26 mouse cellular contexts compared by ENCODE assay signal in the genomic region with DNA sequence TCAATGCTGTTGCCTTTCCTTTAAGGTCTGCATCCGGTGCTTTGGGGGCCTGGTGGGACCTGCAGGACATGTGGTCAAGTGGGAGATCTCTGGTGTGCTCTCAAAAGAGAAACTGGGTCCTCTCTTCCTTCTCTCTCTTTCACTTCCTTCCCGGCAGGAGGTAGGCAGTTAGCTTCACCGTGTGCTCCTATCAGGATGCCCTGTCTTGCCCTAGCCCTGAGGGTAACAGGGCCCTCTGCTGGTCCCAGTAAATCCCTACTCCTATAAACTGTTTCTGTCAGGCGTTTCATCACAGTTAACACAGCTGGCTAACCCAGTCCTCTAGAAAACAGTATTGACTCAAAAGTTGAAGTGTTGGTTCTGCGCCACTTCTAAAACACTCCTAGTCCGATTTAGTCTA. TPM values are rescaled to one million over a fixed set of nuclear protein-coding genes. Genes with fewer than 3 reads are reported as not detected.
"Had no signal": no experiment of that assay in that cellular context is flagged by ENCODE, and none has a peak within 500 bp of the region (broad histone marks: within the 10 kb centered on the region; RNA-seq: fewer than 3 reads in every experiment).

No protein-coding gene starts in this region.

- ATAC-seq: hindbrain, postnatal 0 days; intestine, embryonic 16.5 days; liver, embryonic 12.5 days had no signal

- H3K27ac ChIP-seq: gastrocnemius, adult 2 months; heart, adult 2 months; heart, embryonic 13.5 days; heart, embryonic 15.5 days; hindbrain, embryonic 13.5 days; hindbrain, embryonic 15.5 days; hindbrain, postnatal 0 days; kidney, embryonic 15.5 days; kidney, postnatal 0 days; limb, embryonic 13.5 days; limb, embryonic 15.5 days; liver, embryonic 12.5 days had no signal

- H3K27me3 ChIP-seq: hindbrain, embryonic 13.5 days; hindbrain, embryonic 15.5 days had no signal

- DNase-seq: gastrocnemius, adult 2 months; gastrocnemius, postnatal 10 days; gastrocnemius, postnatal 25 days; heart, postnatal 14 days; heart, postnatal 36 days; kidney, adult 11 months; kidney, adult 2 months; kidney, adult 9 months; kidney, postnatal 14 days; kidney, postnatal 36 days; layer of hippocampus, postnatal 36 days; left cerebral cortex, postnatal 4 days had no signal

- H3K4me3 ChIP-seq: gastrocnemius, adult 2 months; heart, adult 2 months; heart, embryonic 13.5 days; heart, embryonic 15.5 days; hindbrain, embryonic 13.5 days; hindbrain, embryonic 15.5 days; kidney, embryonic 15.5 days; limb, embryonic 13.5 days; limb, embryonic 15.5 days; liver, embryonic 12.5 days had no signal

- H3K4me2 ChIP-seq: heart, embryonic 11.5 days; heart, embryonic 13.5 days; heart, embryonic 15.5 days; hindbrain, embryonic 13.5 days; hindbrain, embryonic 15.5 days; kidney, embryonic 15.5 days; limb, embryonic 13.5 days; limb, embryonic 15.5 days; liver, embryonic 12.5 days had no signal

- H3K9ac ChIP-seq: heart, embryonic 13.5 days; heart, embryonic 15.5 days; hindbrain, embryonic 13.5 days; hindbrain, embryonic 15.5 days; kidney, embryonic 15.5 days; limb, embryonic 13.5 days; limb, embryonic 15.5 days; liver, embryonic 12.5 days had no signal

- H3K36me3 ChIP-seq: heart, embryonic 13.5 days; heart, embryonic 15.5 days; hindbrain, embryonic 13.5 days; hindbrain, embryonic 15.5 days; kidney, embryonic 15.5 days; limb, embryonic 13.5 days; limb, embryonic 15.5 days; liver, embryonic 12.5 days had no signal

- H3K4me1 ChIP-seq: heart, embryonic 13.5 days; heart, embryonic 15.5 days; kidney, embryonic 15.5 days; limb, embryonic 13.5 days; limb, embryonic 15.5 days; liver, embryonic 12.5 days had no signal

- H3K9me3 ChIP-seq: heart, embryonic 13.5 days; heart, embryonic 15.5 days; hindbrain, embryonic 13.5 days; hindbrain, embryonic 15.5 days; kidney, embryonic 15.5 days; limb, embryonic 13.5 days; limb, embryonic 15.5 days; liver, embryonic 12.5 days had no signal

RNA-seq across cellular contexts. Expression of a gene that starts 9.9 kb away (rescaled TPM):
- total RNA-seq: gastrocnemius, adult 2 months; gastrocnemius, postnatal 25 days; heart, adult 2 months; heart, postnatal 14 days; hematopoietic stem cell, adult 5-6 weeks had no signal
